Mouse (Mus musculus) olfactory bulb, adult 2 months (tissue): Measurements from ENCODE around the gene Mob3b.

Experiments
- CTCF ChIP-seq: fragments of 200-500 bp; IDR thresholded peaks from 2 replicates; pipeline ENCODE4 v1.5.1; 2012; ENCODE audit warnings: low read depth, mild to moderate bottlenecking, low read length, moderate library complexity; ENCODE audit not compliant: insufficient read depth
- POLR2A ChIP-seq: fragments of 200-500 bp; IDR thresholded peaks from 2 replicates; pipeline ENCODE4 v1.6.1; 2012; ENCODE audit warnings: mild to moderate bottlenecking, low read depth, low read length, moderate library complexity; ENCODE audit not compliant: insufficient read depth

DNA sequence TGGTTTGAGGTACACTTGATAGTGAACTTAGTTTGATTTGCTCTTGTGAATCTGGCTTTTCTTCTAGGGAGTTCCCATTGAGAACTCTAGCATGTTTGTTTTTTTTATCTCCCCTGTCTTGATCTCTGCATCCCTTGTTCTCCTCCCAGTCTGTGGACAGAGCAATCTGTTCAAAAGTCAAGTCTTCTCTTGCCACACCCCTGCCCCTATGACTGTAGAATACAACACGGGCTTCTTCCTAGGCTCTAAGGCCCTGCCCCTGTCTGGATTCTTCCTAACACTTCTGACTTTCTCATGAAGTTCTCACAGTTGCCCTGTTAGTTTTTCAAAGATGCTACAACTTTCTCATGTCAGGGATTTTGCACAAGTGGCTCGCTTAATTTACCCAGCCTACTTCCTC is 102.9 kb downstream of the Mob3b start:
- no peak for TF ChIP-seq CTCF
- TF ChIP-seq POLR2A: no peak
